Comparison of ENCODE assay signal across 11 mouse cellular contexts in genomic region chr4:114501048-114501447, GRCm38 (mm10).
"Had no signal": no experiment of that assay in that cellular context is flagged by ENCODE, and none has a peak within 500 bp of the region (broad histone marks: within the 10 kb centered on the region; RNA-seq: fewer than 3 reads in every experiment).

No protein-coding gene starts in this region.

- H3K4me2 ChIP-seq: limb, embryonic 15.5 days; liver, embryonic 12.5 days; lung, embryonic 14.5 days; neural tube, embryonic 15.5 days had no signal

- H3K4me1 ChIP-seq: liver, embryonic 12.5 days had no signal

- H3K4me3 ChIP-seq: limb, embryonic 15.5 days; liver, embryonic 12.5 days; myocyte; neural tube, embryonic 15.5 days had no signal

- H3K9me3 ChIP-seq: limb, embryonic 15.5 days; liver, embryonic 12.5 days; neural tube, embryonic 15.5 days had no signal

- H3K9ac ChIP-seq: limb, embryonic 15.5 days; liver, embryonic 12.5 days; lung, embryonic 14.5 days; neural tube, embryonic 15.5 days had no signal

- ATAC-seq: liver, embryonic 12.5 days had no signal

- H3K36me3 ChIP-seq: limb, embryonic 15.5 days; liver, embryonic 12.5 days; neural tube, embryonic 15.5 days had no signal

- H3K27me3 ChIP-seq: liver, embryonic 12.5 days; neural tube, embryonic 15.5 days had no signal

- DNase-seq: layer of hippocampus, adult 9-11 months; layer of hippocampus, postnatal 36 days; lung, embryonic 14.5 days; lung, postnatal 14 days; midbrain, embryonic 14.5 days; right cerebral cortex, adult 18-20 months; right cerebral cortex, postnatal 25 days had no signal

- H3K27ac ChIP-seq: limb, embryonic 15.5 days; liver, embryonic 12.5 days; neural tube, embryonic 15.5 days had no signal
